Mouse (Mus musculus) testis, adult 2 months (tissue): ENCODE data around the gene Bsx.

Source experiments
- CTCF ChIP-seq: fragments of 200-500 bp; IDR thresholded peaks from 2 replicates; pipeline ENCODE4 v1.5.1; 2012; ENCODE audit warnings: low read depth, mild to moderate bottlenecking, inconsistent platforms, low read length, moderate library complexity; ENCODE audit not compliant: control insufficient read depth, insufficient read depth, insufficient replicate concordance
- POLR2A ChIP-seq: fragments of 200-500 bp; IDR thresholded peaks from 2 replicates; pipeline ENCODE4 v1.6.1; 2012; ENCODE audit warnings: low read depth, mild to moderate bottlenecking, inconsistent platforms, low read length, moderate library complexity; ENCODE audit not compliant: control insufficient read depth

DNA sequence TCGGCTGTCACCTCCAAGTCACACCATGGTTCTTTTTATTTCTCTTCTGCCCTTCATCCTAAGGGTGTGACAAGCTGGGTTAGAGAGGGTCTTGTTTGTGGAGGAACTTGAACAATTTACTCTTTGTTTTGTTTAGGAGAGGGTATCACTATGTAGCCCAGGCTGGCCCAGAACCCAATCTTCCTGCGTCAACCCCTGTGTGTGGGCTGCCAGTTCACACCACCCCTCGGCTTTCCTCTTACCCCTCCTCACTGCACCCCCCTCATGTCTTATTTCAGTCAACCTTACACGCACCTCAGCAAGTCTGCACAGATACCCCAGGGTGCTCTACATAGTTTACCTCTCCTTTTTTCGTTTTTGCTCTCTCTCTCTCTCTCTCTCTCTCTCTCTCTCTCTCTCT is 2.8 kb downstream of the Bsx start:
- TF ChIP-seq POLR2A (no peak), CTCF (no peak)
